Mouse (Mus musculus): ENCODE measurements around the gene Rufy2. TPM values are rescaled to one million over a fixed set of nuclear protein-coding genes. Genes with fewer than 3 reads are reported as not detected.
A peak's percentile ranks its signal among the peaks of the same experiment; 100 is the strongest.
"Not testable (repeated sequence)": the region's sequence is repeated elsewhere in the genome, so short reads cannot be mapped to it uniquely, and the experiment has no call there.

The Rufy2 gene
- total RNA-seq, 2 experiments from 2014 or later: 87.8 to 96.1 TPM

DNA sequence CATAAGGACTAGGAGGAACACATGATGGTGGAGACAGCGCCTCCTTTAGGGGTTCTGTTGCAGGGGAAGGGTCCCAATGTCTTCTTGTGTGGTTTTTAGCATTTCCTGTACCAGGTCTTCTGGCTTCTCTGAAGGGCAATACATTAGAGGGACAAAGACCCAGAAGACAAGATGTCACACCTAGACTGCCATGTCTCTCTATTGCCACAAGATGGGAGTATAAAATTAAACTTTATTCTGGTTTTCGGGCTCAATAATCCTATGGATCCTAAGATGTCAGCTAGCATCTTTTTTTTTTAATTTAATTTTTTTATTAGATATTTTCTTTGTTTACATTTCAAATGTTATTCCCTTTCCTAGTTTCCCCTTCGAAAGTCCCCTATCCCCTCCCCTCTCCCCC is 63.1 kb downstream of the Rufy2 start:
- intact Hi-C loops (cut with DNase I): no loop called here
- no peak for DNase-seq

DNA sequence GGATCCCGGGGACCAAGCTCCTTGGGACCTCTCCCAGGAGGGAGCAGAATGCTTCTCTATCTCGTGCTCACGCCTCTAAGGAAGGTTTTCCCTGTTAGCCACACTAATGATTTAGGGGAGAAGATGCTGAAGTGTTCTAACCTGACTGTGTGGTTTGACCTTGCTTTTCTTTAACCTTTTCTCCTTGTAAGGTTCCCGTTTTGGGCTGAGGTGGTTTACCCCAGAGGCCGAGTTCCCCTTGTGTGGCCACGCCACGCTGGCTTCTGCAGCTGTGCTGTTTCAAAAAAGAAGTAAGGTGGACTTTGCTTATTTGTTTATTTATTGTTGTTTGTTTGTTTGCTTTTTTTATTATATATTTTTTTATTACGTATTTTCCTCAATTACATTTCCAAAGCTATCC is 67.7 kb downstream of the Rufy2 start:
- intact Hi-C loops (cut with DNase I): no loop called here

DNA sequence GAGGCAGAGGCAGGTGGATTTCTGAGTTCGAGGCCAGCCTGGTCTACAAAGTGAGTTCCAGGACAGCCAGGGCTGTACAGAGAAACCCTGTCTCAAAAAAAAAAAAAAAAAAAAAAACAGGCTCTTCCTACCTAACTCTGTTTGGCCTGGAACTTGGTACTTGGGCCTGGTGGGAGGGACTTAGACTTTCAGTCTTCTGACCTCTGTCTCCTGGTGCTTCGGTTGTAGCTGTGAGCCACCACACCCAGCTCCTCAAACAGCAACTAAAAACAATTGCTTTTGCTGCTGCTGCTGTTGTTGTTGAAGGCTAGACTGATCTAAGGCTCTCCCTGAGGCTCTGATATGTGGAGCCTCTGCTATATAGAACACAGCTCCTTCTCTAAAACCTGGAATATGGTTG is 69.1 kb downstream of the Rufy2 start:
- DNase-seq: no peak
- intact Hi-C loops (cut with DNase I): no loop called here

More for the DNA sequence above, 67.7 kb downstream of the Rufy2 start:
- no peak for DNase-seq

DNA sequence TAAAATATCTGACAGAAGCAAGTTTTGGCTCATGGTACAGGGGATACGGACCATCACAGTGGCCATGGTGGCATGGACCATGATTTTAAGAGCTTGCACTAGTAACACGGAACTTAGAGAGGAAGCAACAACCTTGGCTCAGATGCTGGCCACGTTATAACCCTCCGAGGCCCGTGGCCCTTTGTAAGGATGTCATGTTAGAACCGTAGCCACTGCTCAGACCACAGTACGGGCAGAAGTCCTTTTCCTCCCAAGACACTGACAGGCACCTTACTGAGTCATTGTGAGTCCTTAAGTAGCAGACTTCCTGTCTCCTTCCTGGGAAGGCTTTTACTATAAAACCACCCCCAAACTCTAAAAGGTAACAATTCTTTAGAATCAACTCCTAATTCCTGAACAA is 71.2 kb downstream of the Rufy2 start:
- intact Hi-C loops (cut with DNase I): no loop called here

DNA sequence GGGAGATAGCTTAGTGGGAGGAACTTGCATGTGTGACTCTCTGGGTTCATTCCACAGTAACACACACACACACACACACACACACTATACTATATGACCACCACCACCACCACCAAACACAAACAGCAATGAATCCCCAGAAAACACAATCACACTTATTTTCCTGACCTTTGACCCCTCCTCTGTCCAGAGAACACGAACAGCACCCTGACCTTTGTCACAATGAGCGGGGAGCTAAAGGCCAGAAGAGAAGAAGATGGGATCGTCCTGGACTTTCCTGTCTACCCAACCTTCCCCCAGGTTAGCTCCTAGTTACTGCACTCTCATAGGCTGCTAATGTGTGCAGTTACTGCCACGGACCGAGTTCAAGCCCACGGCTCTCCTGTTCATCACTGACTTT is 72.0 kb downstream of the Rufy2 start:
- intact Hi-C loops (cut with DNase I): no loop called here
- DNase-seq: no peak

More for the DNA sequence above, 71.2 kb downstream of the Rufy2 start:
- no peak for DNase-seq

DNA sequence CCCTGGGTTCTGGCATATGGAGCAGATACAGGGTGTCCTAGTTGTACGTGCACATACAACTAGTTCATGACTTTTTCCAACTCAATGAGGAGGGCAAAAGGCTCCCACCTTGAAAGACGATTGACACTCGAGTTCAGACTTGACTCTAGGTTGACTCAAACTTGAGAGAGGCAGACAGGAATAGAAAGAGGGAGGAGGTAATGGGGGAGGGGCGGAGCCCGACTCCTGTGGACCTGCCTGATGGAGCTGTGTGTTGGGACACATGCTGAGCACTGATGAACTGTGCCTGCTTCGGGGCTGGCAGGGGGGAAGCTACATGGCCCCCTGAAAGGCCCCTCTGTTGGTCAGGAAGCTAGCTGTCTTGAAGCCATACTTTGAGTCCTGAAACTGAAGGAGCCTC is 73.0 kb downstream of the Rufy2 start:
- intact Hi-C loops (cut with DNase I): no loop called here
- DNase-seq: no peak

DNA sequence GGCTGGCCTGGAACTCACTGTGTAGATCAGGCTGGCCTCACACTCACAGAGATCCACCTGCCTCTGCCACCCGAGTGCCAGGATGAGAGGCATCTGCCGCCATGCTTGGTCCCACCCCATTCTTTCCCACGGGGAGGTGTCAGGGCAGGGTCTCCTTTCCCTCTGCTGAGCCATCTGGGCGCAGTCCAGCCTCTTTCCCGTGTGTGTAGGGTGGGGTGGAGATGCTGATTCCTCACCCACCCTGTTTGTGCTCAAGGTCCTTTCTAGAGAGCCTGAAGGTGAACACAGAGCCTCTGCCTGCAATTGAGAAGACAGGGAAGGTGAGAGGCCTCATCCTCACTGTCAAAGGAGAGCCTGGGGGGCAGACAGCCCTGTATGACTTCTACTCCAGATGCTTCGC is 74.0 kb downstream of the Rufy2 start:
- intact Hi-C loops (cut with DNase I); DNase-seq: not testable (repeated sequence)

DNA sequence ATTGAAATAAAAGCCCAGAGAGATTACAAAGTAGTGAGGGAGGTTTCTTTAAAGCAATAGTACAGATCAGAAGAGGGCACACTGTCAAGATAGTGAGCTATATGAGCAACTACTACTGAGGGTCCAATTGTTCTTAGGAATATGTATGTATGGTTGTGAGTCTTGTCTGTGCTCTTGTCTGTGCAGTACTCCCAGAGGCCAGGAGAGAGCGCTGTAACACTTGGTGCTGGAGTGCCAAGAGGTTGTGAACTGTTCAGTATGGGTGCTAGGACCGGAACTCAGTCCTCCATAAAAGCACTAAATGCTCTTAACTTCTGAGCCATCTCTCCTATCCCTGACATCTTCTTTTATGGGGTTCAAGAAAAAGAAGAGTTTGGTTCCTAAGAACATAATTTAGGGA is 74.6 kb downstream of the Rufy2 start:
- intact Hi-C loops (cut with DNase I): no loop called here
- DNase-seq: no peak

DNA sequence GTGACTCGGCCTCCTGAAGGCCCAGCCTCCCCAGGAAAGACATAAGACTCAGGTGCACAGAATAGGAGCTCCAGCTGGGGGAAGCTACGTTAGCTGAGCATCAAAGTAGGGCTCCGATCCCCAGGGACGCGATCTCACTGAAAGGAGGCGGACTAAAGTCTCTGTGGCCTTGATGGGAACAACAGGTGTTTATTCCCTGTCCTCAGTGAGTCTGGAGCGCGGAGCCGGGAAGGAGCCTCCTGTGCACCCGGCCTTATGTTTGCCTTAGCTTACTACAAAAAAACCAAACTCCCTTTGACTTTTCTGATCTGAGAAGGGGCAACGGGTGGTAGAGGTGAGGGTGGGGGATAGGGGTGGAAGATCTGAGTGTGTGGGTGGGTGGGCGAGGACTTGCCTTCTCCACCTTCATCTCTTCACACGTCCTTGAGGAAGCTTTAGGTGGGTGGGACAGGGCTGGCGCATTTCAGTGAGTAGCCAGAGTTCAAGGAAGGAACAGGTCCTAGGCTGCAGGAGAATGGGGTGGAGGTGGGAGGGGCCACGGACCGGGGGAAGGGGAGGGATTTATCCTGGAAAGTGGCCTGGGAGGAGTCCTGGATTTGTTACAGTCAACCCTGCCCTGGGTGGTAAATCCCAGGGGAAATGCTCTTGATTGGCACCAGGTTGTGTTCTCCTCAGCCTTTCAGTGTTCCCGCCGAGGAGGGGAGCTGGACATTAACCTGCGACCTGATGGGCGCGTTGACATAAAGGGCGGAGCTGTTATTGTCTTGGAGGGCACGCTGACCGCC is 77.1 kb downstream of the Rufy2 start:
- intact Hi-C loops (cut with DNase I): no loop called here
- DNase-seq: no peak

DNA sequence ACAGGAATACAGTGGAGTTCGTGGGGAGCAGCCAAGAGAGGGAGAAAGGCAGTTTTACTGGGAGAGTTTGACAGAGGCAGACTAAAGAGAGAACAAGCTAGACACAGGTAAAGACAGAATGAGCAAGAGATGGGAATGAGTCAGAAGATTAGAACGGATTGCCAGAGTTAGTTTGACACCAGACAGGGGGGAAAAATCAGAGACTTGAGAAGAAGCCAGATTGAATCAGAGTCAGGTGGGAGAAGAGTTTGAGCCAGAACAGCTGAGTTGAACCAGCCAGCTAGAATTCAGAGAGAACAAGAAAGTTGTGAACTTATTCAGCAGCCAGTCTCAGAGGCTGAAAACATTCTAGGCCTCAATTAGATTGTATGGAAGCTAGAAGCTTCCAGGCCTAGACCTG is 79.8 kb downstream of the Rufy2 start, which contains the start of gene Pbld1:
Gene Pbld1, plus strand, starts transcription at position 301 of the 400 bp plus-strand sequence.
- intact Hi-C loops (cut with DNase I): no loop called here
- no peak for DNase-seq

DNA sequence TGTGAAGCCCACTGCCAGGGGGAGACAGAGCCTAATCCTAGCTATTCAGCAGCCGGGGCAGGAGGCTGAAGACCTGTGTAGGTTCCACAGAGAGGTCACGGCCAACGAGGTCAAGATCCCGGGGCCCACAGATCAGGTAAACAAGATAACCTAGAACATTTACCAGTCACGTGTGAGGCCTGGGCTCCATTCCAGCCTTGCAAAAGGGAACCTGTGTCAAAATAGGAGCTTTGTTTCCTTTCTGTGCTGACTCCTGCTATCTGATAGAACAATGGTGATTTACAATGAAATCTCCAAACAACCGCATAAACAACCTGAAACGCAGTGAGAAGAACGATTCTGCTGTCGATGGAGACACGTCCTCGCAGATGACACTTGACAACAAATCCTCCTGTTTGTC is 80.4 kb downstream of the Rufy2 start:
- intact Hi-C loops (cut with DNase I): no loop called here
- no peak for DNase-seq

DNA sequence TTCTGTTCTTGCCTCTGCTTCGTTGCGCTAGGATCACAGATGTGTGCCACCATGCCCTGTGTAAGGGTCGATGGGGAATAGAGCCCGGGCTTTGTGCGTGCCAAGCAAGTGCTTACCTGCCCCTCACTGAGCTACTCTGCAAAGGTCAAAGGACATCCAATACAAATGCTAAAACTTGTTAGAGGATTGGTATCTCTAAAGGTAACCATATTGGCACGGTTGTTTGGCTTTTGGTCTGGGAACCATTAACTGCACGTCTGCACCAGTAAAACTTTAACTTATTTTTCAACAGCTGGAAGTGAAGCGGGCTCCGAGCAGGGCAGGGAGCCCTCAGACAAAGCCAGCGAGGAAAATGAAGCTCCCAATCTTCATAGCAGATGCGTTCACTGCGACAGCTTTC is 81.2 kb downstream of the Rufy2 start:
- no peak for DNase-seq

DNA sequence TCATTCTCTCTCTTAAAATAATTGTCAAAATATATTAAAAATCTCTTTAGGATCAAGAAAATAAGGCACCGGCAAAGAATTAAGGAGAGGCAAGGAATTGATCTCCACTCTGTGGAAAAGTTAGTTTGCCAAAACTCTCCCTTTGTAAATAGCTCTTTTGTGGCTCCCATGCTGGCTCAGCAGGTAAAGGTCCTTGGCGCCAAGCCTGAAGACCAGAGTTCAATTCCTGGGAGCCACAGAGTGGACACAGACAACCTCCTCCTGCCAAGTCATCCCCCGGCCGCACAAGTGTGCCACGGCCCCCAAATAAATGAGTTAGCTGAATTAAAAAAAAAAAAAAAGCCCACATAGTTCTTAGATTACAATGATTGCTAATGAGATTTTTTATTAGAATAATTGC is 82.7 kb downstream of the Rufy2 start:
- intact Hi-C loops (cut with DNase I): no loop called here
- DNase-seq: no peak

More for the DNA sequence above, 81.2 kb downstream of the Rufy2 start:
- intact Hi-C loops (cut with DNase I): no loop called here

DNA sequence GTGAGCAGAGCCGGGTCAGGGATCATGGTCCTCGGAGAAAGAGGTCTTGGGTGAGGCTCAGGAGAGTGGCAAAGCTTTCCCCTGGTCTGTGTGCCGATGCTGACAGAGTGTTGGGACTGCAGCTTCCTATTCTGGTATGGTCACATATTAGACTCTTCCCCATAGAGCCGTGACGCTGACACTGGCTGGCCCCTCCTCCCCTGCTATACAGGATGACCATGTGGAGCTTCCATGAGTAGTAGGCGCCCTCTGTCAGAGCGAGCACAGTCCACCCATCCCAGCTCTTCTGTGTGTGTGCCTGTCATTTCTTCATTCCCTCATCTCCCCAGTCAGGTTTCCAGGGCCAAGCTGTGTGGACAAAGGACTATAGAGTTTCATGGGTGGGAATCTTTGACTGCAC is 83.3 kb downstream of the Rufy2 start:
- intact Hi-C loops (cut with DNase I): no loop called here

DNA sequence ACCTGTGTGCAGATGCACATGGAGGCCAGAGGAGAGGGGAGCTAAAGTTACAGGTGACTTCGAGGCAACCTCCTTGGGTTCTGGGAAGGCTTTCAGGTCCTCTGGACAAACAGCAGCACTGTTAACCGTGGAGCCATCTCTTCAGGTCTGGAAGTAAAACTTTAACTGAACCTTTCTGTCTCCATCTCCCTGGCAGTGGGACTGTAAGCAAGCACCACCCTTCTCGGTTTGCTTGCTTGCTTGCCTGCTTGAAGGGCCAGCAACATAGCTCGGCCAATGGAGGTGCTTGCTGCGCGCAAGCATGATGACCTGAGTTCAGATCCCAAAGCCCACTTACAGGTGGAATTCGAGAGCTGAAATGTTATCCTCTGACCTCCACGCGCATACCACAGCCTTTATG is 84.5 kb downstream of the Rufy2 start:
- intact Hi-C loops (cut with DNase I): no loop called here

More for the DNA sequence above, 83.3 kb downstream of the Rufy2 start:
- no peak for DNase-seq

DNA sequence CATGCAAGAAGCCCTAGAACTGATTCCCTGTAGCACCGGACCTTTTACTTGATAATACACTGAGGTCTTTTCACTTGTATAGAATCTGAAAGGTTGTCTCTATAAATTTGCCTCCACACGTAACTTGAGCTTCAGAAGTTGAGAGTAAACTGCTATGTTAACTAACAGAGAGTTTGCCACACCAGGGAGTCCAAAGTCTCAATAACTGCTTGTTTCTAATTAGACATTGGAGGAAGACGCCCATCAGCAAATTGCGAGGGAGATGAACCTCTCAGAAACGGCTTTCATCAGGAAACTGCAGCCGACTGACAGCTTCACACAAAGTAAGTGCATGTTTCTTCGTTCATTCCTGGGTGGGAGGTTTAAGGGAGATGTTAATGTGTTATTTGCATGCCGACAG is 85.5 kb downstream of the Rufy2 start:
- intact Hi-C loops (cut with DNase I): loop anchor here (5.0 kb wide), 1 partner anchor 43 kb away; the partner anchor contains the start of genes Hnrnph3 and Pbld2
- DNase-seq: no peak

More for the DNA sequence above, 84.5 kb downstream of the Rufy2 start:
- DNase-seq: no peak

DNA sequence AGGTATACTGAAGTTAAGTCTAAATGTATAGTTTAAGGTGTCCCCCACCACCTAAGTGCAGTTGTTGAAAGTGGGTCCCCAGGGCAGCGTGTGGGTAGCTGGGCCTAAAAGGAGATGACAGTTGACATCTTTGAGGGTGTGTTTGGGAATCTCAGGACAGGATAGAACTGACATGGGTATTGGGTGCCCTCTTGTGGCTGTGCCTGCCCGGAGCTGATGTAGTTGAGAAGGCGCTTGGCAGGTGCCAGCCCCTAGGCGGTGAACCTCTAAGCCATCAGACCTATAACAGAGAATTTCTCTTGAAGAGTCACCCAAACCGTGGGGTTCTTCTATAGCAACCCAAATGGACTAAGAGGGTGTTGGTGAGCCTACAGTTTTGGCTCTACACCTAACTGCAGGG is 86.0 kb downstream of the Rufy2 start:
- intact Hi-C loops (cut with DNase I): loop anchor here (5.0 kb wide), 1 partner anchor 44 kb away; the partner anchor contains the start of genes Hnrnph3 and Pbld2
- peak; percentile 85 for DNase-seq

Other genes starting within 250 kb of the Rufy2 start
- 10 to 100 TPM; 88.1 to 90.3 TPM for gene Ccar1, start 187.9 kb upstream of the Rufy2 start, total RNA-seq (2021)
- gene Tet1, start 71.2 kb upstream of the Rufy2 start, total RNA-seq (2021): 10 to 100 TPM; 52.4 to 53.9 TPM
- 10 to 100 TPM; 22.1 to 22.6 TPM for gene Slc25a16, start 59.6 kb upstream of the Rufy2 start, total RNA-seq (2021)
- 1 to 10 TPM; 3.3 to 4.0 TPM for gene Dna2, start 33.2 kb upstream of the Rufy2 start, total RNA-seq (2021)
- 10 to 100 TPM; 62.6 to 68.1 TPM for gene Hnrnph3, start 44.0 kb downstream of the Rufy2 start, total RNA-seq (2021)
- gene Pbld2, start 44.1 kb downstream of the Rufy2 start, total RNA-seq (2021): 1 to 10 TPM; 1.8 to 3.2 TPM
- gene Pbld1, start 79.9 kb downstream of the Rufy2 start, total RNA-seq (2021): under 1 TPM in 1 of 2 experiments, not detected in 1; 0.24 TPM
- 1 to 10 TPM; 1.0 to 1.3 TPM for gene Atoh7, start 119.4 kb downstream of the Rufy2 start, total RNA-seq (2021)
- gene Mypn, start 223.7 kb downstream of the Rufy2 start, total RNA-seq (2021): 1 to 10 TPM; 4.0 to 4.3 TPM

All from left cerebral cortex, postnatal 4 days (tissue).